Mouse (Mus musculus) C2C12 (cell line): ENCODE measurements at regions not wholly inside any gene's neighbourhood (a gene's known extent, or its start where the extent isn't known, plus 50 kb on each side); places are given as distances from the start of the nearest gene placed in this dataset.

Experiments
- MAX ChIP-seq: IDR thresholded peaks from one replicate; pipeline ENCODE4 v1.6.1; 2011; ENCODE audit warnings: mild to moderate bottlenecking, control low read depth
- MYOD1 ChIP-seq: IDR thresholded peaks from one replicate; pipeline ENCODE4 v1.6.1; 2011; ENCODE audit warnings: low read depth; ENCODE audit not compliant: control insufficient read depth, insufficient read length
- MYOG ChIP-seq: IDR thresholded peaks from one replicate; pipeline ENCODE4 v1.6.1; 2011; ENCODE audit not compliant: control insufficient read depth, insufficient read length; ENCODE audit errors: extremely low read depth

- TF ChIP-seq MAX: no peak
- TF ChIP-seq MYOD1: no peak
- TF ChIP-seq MYOG: no peak
Observed at GRCm38 (mm10) chr13:6226087-6226643, 321.8 kb upstream of the Pitrm1 start.
